Mouse (Mus musculus) thymus, adult 18-20 months (tissue): ENCODE results near the gene Nipa2.
A peak's percentile ranks its signal among the peaks of the same experiment; 100 is the strongest.

Experiments used
- DNase-seq, 2 experiments: peaks; one replicate each; pipeline ENCODE4 v3.0.0; 2022; ENCODE audit warnings: mixed read lengths in 2 of 2

The Nipa2 gene

DNA sequence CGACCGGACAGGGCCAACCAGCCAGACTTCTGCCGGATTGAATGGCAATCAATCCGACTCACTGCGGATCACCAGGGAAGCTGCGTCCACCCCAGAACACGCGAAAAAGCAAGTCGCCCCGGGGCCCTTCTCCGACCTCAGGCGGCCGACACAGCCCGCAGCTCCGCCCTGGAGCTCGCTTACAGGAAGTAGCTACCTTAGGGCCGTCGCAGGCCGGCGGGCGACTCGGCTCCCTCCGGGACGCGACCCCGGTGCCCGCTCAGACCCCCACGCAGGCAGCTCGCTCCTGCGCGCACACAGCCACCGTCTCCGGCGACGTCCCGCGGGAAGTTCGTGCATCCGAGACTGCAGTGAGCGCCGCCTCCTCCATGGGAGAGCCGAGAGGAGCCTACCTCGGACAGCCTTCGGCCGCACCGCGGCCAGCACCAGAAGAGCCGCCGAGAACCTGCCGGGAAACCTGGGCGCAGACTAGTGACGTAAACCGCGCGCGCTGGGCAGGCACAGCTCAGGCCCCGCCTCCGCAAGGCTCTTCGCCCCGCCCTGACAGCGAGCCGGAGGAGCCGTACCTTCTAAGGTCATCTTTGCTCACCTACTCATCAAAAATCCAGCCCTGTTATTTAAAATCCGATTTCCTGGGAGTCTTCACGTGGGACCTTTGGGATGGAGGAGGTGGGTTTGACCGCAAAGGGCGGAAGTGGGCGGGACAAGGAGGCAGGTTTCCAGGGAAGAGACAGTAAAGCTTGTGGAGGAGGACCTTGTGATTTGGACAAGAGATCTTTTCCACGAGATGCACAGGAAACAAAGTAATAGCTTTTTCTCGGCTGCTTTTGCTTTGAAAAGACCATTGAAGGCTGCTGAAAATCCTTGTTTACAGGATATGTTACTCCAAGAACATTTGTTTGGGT, at the start of gene Nipa2:
Gene Nipa2 (minus strand): TSS at position 473 of the 905 bp plus-strand sequence.
- peak; percentile 77 to 79 for DNase-seq

DNA sequence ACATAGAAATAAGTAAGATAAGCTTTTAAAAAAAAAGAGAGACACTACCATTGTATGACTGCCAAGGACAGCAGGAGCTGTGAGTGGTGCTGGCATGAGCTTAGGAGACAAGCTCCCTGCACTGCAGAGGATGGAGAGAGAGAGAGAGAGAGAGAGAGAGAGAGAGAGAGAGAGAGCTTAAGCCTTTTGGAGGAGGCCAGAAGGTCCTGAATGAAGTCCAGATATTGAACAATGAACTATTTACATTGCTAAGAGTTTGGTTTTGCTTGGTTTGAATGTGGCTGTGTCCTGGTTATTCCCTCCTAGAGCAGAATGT, 48.7 kb upstream of the Nipa2 start:
- no peak for DNase-seq

DNA sequence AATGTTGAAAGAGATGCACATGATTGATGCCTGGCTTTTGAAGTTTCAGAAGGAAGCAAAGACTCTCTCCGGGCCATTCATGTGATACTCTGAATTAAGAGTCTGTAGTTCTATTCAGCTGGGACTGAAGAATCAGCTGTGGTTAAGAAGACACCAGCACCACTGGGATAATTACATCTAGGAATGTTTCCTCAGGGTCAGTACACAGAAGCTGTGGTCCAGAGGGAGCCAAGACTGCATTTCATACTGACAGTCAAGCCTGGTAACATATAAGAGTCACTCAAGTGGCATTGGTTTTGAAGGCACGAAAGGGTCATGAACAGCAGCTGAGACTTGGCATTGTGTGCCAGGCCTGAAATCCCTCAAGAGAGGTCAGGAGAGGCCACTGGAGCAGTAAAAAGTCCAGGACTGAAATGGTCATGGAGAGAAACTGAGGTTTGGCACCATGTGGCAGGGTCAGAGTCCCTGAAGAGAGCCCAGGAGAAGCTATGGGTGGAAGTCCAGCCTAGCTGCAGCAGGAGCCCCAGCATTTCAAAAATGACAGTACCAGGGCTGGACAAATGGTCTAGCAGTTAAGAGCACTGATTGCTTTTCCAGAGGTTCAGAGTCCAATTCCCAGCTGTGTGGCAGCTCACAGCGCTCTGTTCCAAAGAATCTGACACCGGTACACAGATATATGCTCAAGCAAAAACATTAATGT, 48.2 kb upstream of the Nipa2 start:
- DNase-seq: no peak

DNA sequence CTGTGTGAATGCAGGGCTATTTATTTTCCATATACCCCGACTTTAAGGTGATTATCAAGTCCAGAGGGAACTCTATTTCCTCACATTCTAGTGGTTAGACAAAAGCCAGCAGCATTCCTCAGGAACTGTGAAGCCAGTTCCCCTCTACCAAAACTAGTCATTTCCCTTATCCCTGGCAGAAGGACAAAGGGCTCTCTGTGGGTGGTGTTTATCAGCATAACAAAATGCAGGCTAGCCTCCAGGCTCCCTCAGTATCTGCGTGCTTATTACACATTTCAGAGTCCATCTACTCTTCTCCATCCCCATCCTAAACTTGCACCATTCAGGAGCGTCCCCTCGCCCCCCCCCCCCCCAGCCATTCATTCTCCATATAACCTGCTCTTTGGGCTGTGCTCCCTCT, 36.7 kb upstream of the Nipa2 start:
- no peak for DNase-seq

DNA sequence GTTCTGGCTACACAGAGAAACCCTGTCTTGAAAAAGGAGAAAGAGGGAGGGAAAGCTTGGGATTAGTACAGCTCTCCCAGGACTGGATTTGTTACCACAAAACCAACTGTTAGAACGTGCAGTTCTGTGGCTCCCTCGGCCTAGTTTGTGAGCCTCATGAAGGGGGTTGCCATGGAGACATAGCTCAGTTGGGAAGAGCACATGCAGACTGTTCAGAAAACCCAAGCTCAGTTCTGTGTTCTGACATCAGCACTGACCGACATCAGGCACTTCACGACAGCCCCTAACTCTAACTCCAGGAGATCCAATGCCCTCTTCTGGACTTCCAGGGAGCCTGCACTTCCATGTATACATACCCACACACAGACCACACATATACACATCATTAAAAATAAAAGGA, 32.7 kb upstream of the Nipa2 start:
- no peak for DNase-seq

DNA sequence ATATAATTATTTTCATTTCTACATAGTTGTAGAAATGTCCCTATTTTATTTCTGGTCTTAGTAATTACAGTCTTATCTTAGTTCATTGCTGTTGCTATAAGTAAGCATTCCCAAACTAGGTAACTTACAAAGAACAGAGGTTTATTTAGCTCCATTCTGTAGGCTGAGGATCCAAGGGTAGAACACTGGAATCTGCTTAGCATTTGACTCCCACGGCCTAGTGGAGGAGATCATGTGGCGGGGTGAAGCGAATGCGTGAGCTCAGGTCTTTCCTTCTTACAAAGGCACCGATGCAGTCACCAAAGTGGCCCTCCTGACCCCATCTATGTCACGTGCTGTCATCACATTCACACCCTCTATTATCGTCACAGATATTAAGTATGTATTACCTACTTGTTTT, 29.6 kb upstream of the Nipa2 start:
- no peak for DNase-seq

DNA sequence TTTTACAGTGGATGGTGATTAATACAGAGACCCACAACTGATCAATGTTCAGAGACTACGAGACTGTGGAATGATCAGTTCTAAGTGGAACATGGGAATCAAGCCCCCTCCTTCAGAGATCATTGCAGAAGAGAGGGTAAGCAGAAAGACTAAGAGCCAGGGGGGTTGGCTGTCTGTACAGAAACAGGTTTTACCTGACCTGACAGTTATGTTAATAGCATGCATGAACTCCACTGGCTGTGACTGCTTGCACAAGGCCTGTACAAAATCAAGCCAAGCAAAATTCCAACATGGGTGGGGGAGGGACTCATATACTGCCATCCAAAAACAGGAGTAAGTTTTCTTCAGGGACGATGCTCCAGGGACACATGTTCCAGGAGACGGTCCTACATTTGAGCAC, 28.9 kb upstream of the Nipa2 start:
- no peak for DNase-seq

DNA sequence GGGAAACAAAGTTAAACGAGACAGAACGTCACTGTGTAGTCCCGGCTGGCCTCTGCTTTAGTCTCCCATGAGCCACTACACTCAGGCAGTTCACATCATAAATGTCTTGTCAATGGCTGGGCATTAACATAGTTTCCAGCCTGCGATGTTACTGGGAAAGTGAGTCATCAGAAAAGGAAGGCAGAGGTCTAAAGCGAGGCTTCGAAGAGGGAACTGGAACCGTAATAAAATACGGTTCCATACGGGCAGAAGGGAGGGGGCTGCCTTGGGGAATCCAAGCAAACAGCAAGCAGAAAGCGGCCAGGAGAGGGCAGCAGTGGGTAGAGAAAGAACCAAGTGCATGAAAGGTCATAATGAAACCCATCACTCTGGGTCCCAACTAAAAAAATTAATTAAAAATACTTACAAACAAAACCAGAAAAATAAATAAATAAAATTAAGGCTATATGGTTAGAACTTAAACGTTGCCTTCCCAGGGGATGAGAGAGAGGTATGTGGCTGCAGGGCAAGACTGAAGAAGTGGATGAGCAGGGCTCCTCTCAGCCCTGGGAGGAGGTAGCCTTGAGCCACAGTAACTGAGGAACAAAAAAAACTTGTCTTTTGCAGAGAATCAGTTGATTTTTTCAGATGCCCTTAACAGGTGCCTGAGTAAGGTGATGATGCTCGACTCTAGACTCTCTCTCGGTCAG, 24.4 kb upstream of the Nipa2 start:
- peak; percentile 7 to 13 for DNase-seq

DNA sequence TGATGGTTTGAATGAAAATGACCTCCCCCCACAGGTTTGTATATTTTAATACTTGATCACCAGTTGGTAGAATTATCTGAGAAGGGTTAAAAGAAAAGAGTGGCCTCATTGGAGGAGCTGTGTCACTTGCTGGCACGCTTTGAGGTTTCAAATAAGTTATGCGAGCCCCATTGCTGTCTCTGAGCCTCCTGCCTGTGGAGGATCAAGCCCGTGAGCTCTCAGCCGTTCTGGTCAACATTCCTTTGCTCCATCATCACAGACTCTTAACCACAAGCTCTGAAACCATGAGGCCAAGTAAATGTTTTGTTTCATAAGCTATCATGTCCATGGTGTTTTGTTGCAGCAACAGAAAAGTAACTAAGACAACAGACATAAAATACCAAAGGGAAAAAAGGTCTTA, 22.5 kb upstream of the Nipa2 start:
- no peak for DNase-seq

DNA sequence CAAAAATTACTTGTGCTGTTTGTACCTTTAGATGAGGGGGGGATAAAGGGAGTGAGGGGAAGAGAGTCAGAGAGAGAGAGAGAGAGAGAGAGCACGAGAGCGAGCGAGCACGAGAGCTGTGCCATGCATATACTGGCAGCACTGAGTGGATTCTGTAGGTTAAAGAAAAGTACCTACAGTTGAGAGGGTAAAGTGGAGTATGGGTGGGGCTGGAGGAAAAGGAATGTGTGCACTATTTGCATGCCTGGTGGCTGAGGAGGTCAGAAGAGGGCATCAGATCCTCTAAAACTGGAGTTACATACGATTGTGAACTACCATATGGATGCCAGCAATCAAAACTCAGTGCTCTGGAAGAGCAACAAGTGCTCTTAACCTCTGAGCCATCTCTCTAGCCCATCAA, 20.8 kb upstream of the Nipa2 start:
- no peak for DNase-seq

DNA sequence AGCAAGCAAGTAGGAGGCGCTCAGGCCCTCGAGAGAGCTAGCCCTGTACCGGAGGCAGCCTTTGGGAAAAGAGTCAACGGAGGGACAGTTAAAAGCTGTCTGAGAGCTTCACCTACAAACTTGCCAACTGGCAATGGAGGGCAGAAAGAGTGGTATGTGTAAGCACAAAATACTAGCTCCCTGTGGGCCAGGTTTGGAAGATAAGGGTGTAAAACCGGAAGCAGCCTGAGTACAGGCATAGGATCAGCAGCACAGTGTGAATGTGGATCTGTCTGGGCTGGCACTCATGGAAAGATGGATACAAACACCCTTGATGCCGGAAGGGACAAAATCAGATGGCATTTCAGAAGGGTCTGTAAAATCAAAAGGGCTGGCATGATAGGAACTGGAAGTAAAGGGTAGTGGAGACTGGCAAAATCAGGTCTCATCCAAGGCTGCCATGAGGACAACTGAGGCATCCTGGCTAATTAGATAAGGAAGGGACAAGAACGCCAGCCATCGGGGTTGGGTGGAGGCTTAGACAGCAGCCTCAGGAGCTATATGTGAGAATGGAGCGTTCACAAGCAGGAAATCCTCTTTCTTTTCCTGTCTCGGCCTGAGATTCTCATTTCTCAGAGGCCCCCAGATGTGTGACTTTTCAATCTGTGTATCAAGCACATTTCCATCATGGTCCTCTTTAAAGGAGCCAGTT, 19.9 kb upstream of the Nipa2 start:
- DNase-seq: no peak

DNA sequence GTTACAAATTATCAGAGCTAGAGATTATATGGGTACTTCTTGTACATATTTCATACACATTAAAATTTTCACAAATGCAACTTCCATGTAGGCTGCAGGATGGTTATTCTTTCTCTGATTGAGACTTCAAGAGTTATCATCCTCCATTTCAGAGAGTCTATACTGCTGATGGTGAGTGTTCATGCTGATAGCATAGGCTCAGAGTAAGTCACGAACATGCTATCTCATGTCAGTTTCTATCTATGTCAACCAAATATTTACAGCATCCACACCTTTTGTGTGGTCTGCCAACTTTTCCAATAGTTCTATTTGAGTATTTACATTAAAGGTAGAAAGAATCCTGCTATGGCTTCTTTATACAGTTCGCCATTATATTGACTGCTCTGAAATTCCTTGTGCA, 19.2 kb upstream of the Nipa2 start:
- no peak for DNase-seq

DNA sequence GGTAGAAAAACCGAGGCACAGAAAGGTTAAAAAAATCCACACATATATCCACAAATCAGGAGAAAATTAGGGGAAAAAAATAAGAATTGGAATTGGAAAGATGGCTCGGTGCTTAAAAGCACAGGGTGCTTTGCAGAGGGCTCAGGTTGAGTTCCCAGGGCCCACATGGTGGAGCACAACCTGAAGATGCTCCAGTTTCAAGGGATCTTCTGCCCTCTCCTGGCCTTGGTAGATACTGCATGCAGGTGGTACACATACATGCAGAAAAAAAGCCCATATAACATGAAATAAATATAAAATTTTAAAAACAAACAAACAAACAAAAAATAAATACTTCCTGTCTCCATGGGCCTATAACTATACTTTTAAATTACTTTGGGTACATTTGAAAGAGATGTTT, 12.2 kb upstream of the Nipa2 start:
- DNase-seq: no peak

DNA sequence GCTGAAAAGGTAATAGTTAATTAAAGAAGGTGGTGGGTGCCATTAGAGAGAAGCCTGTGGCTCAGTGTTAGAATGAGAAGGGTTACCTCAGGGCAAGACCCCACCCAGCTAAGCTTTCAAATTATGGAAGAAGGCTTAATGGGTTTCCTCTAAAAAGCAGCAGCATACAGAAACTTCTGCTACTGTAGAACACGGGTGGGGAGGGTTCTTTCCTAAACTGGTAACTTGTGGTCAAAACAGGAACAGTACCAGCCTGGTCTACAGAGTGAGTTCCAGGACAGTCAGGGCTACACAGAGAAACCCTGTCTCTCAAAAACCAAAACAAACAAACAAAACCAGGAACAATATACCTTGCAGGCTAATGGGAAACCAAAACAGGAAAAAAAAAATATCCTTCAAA, 7.1 kb upstream of the Nipa2 start:
- DNase-seq: no peak

DNA sequence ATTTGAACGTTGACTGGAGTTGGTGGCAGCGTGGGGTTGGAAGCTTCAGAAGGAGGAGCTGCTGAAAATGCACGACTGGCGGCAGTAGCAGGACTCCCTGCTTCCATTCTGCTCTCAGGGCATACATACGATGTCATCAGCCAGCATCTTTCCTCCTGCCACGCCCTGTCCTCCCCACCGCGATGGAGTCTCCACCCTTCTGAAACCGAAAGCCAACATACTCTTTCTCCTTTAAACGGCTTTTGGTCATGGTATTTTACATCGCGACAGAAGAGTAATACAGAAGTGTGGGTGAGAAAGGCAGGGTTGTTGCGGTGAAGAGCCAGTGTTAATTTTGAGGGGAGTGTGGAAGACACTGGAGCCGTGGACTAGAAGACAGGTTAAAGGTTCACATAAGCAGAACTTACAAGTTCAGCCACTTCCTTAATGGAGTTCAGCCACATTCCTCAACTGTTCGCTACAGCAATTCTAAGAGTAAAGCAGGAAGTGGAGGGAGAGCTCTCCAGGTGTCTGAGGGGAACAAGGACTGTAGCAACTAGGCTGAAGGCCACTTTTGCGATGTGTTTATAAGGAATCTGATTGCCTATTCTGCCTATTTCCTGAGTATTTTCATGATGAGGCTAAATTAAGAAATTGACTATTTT, 6.1 kb upstream of the Nipa2 start:
- peak; percentile 9 to 10 for DNase-seq

DNA sequence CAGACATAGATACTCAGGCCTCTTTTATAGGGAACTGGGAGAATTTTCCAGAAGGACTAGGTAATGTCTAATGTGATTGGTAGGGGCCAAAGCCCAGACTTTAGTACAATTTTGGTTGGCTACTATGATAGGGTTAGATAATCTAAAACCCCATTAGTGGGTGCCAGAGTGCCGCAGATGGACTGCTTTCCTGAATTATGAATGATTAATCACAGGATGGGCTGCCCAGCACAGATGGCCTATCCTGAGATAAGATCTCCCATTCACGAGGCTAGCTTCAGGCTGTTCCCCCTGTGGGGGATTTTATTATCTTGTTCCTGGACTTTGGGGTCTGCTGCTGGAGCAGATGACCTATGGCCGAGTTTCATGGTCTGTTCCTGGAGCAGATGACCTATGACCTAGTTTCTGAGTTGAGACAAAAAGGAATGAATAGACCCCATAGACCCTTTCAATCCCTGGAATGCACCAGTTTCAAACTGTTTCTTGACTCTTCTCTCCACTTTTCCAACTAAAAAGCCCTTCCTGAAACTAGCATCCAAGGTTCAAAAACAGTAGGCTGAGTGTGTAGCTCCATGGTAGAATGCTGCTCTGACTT, 4.7 kb upstream of the Nipa2 start:
- DNase-seq: no peak

DNA sequence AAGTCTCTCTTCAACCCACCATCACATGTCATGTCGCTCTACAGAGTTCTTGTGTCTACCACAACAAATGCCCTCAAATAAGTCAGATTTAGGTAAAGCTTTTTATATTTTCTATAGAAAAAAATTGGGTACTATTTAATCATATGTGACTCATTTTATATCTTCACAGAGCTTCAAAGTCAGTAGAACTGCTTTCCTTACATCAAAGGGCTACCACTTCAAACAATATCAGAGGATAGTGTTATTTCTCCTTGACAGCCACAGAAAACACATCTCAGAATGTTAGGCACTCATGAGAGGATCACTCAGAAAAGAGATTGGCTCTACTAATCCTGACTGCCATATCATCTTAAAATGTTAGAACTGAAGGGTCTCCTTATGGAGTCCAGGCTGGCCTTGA, 1.8 kb downstream of the Nipa2 start:
- DNase-seq: no peak

DNA sequence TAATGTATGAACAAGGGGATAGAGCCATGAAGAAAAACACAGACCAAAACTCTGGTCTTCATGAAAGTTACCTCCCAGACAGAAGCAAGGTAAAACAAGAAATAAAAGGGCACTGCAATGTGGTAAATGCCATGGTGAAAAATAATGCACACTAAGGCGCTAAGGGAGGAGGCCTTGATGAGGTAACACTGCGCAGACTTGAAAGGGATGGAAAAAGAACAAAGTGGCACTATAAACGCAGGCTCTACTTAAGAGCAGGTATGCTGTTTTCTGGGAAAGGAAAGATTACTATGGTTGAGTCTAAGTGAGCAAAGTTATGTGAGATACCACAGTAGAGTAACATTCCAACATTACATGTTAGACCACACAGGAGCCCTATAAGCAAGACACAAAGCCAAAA, 2.5 kb downstream of the Nipa2 start:
- DNase-seq: no peak

DNA sequence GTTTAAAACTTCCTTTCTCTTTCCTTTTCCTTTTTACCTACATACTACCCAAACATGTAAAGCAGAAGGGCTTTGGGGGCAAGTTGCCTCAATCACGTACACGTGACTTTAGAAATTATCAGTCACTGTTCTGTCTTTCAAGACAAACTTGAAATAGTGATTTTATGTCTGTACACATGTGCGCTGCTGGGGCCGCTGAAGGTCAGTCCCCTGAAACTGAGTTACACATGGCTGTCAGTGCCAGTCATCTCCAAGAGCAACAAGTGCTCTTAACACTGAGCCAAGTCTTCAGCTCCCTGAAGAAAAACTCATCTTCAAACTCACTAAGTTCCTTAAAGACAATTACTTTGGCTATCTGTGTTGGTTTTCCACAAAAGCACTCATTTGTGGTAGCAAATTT, 4.4 kb downstream of the Nipa2 start:
- no peak for DNase-seq

DNA sequence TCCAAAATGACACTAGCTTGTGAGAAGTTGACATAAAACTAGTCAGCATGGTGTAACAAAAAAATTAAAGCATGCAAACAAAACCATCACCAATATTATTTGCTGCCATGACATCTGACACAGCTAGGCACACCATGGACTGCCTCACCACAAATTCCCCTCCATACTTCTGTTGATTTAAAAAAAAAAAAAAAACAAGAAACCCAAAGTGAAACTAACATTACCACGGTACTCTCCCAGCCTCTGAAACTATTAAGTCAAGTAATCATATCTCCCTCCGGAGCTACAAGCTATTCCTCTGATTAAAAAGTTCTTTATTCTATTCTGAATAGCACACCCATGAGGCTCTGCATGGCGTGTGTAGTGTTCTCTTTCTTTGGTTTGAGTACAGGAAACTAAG, 5.1 kb downstream of the Nipa2 start:
- no peak for DNase-seq

DNA sequence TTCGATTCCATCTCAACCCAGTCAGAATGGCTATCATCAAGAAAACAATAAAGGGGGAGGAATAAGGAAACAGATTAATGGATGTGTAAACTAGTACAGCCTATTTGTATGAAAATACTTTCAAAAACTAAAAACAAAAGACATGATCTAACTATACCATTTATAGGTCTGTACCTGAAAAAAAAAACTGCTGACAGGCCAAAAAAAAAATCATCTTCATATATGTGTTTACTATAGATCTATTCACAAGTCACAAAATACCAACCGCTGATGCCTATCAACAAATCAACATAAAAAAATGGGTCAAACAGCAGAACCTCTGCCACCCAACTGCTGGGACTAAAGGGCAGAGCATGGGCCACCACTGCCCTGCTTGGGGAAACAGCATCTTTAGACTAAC, 6.2 kb downstream of the Nipa2 start:
- DNase-seq: no peak

DNA sequence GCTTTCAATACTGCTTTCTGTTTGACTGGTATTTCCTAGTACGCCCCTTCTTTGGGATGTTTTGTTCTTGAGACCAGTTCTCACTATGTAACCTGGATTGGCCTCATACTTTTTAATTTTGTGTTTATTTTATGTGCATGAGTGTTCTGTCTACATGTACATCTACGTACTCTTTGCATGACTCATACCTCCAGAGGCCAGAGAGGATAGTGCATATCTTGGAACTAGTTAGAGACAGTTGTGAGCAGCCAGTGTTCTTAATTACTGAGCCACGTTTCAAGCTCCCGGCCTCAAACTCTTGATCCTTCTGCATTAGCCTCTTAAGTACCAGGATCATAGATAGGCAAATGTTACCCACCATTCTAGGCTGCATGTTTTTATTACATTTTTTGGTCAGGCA, 23.9 kb downstream of the Nipa2 start:
- no peak for DNase-seq
